Mouse (Mus musculus) T-helper 2 cell (primary cell): ENCODE measurements around the gene Xlr.
"Not testable (repeated sequence)": the region's sequence is repeated elsewhere in the genome, so short reads cannot be mapped to it uniquely, and the experiment has no call there.

Source experiments
- in situ Hi-C: fragments of 300-600 bp; cut with MboI, MseI; formaldehyde crosslinking; loops from one replicate; pipeline ENCODE4 v1.15.1; 2025; ENCODE audit warnings: high pct_unique_total_duplicates

Gene Xlr

GRCm38 (mm10) chrX:53797519-53797918 is at the start of gene Xlr:
Gene Xlr, minus strand, starts transcription at chrX:53797706.
- in situ Hi-C loops, result not testable (repeated sequence)

DNA sequence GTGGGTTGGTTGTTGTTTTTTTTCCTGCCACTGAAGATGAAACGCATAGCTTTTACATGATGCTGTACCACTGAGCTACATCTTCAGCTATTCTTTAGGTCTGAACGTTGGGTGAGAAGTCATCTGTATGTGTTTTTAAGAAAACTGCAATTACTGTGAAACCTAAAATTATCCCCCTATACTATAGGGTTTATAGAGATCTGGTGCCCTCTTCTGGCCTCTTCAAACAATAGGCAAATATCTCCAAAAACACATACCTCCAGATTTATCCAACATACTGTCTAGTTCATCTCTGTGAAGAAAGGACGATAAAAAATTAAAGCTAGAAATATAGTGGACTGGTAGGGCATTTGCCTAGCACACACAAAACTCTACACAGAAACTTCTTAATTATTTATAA is 1.6 kb upstream of the Xlr start:
- in situ Hi-C loops, result no loop called here

DNA sequence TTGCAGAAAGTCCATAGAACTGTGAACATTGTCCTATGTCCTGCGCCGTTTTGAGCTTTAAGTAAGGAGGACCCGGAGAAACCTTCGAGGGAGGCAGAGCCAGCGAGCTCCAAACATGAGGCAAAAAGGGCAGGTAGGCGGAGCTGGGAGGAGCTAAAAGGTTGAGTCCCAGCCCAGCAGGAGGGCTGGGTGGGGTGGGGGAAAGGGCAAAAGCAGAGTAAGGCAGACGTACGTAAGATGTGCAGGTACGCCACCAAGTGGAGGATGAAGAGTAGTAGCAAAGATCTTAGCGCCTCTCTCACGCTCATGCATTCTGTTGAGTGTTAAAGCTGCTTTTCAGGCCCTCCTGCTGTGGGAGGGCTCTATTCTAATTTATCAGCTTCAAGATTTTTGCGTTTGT is 21.2 kb downstream of the Xlr start, which contains the start of gene Zfp36l3:
Gene Zfp36l3 (minus strand): TSS at position 119 of the 400 bp plus-strand sequence.
- in situ Hi-C loops, result no loop called here

DNA sequence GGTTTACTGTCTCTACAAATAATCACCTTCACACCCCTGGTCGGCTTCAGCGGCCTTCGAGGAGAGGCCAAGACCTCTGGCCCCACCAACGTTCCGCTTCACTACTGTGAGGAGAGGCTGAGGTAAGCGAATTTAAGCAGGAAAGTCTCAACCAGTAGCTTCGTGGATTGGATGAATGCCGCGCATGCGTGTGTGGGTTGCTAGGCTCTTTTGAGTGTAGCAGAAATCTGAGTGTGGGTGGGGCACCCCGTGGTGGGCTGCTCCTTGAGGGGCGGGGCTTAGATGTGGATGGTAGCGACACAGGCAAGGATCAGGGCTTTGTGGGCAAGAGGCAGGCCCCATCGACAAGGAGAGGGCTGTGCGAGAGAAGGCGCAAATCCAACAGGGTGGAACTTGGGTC is 39.8 kb downstream of the Xlr start, which contains the start of gene 1700013H16Rik:
Gene 1700013H16Rik (minus strand): TSS at position 96 of the 400 bp plus-strand sequence.
- in situ Hi-C loops, result no loop called here

GRCm38 (mm10) chrX:53752851-53753250 is 44.7 kb downstream of the Xlr start:
- in situ Hi-C loops, result no loop called here

GRCm38 (mm10) chrX:53728967-53729366 is 68.5 kb downstream of the Xlr start:
- in situ Hi-C loops, result no loop called here
